Mouse (Mus musculus) heart, postnatal 0 days (tissue): ENCODE measurements around the gene Olfr1295.

Experiments
- CTCF ChIP-seq: IDR thresholded peaks from 2 replicates; pipeline ENCODE4 v1.5.1; 2016; ENCODE audit warnings: antibody characterized with exemption, control low read depth, low read depth
- EP300 ChIP-seq: IDR thresholded peaks from 2 replicates; pipeline ENCODE4 v1.6.1; 2016; ENCODE audit warnings: antibody characterized with exemption, low read depth

GRCm38 (mm10) chr2:111517451-111517850 lies 52.0 kb downstream of the Olfr1295 start:
- TF ChIP-seq EP300 (no peak), CTCF (no peak)
